Comparison of ENCODE assay signal across 20 mouse cellular contexts in the genomic region with DNA sequence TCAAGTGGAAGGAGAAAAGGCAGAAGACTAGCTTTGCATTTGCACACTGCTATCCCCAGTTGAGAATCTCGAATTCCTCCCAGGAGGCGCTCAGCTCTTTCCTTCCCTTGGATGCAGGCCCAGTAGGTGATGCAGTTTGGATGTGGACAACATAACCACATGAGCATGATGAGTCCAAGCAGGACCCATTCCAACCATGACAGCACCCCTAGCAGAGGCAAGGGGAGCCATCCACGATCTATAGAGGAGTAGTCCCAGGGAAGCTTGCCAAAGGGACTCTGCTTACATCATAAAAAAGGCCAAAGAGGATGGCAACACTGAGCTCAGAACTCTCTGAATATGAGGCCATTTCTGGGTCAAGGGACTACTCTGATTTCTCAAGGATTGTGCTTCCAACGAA. TPM values are rescaled to one million over a fixed set of nuclear protein-coding genes. Genes with fewer than 3 reads are reported as not detected.
A peak's percentile ranks its signal among the peaks of the same experiment; 100 is the strongest.
DNase-seq lines count a peak whose midpoint lies in the region; ATAC-seq lines count a peak whose summit lies in the region.
"Had no signal": no experiment of that assay in that cellular context is flagged by ENCODE, and none has a peak within 500 bp of the region (broad histone marks: within the 10 kb centered on the region; RNA-seq: fewer than 3 reads in every experiment).

No protein-coding gene starts in this region.

- H3K27me3 ChIP-seq in midbrain, embryonic 14.5 days (ENCODE audit: control insufficient read depth, insufficient read depth, low read length), result no peaks in the 10 kb centered on the region
- H3K27me3 ChIP-seq: heart, embryonic 13.5 days; liver, embryonic 15.5 days had no signal

- peak; percentile 29 for DNase-seq in heart, postnatal 4 days
- DNase-seq in heart, adult 8-10 months (ENCODE audit: low spot score), result no peak
- peak; percentile 95 for DNase-seq in NIH3T3 (ENCODE audit: low read depth)
- peak; percentile 54 for DNase-seq in adrenal gland, postnatal 10 days
- peak; percentile 15 for DNase-seq in gastrocnemius, postnatal 25 days
- no peak for DNase-seq in midbrain, embryonic 14.5 days
- no peak for DNase-seq in cerebellum, adult 11-12 months
- DNase-seq: cerebellum, adult 9-11 months; heart, adult 11 months; kidney, adult 8-10 months; kidney, postnatal 14 days; liver; right cerebral cortex, postnatal 14 days had no signal

- no peaks in the 10 kb centered on the region for H3K36me3 ChIP-seq in midbrain, embryonic 14.5 days (ENCODE audit: control insufficient read depth, insufficient read depth, low read length)
- H3K36me3 ChIP-seq: embryonic facial prominence, embryonic 10.5 days; heart, embryonic 13.5 days; limb, embryonic 10.5 days; liver, embryonic 15.5 days had no signal

- no peaks in the 10 kb centered on the region for H3K4me1 ChIP-seq in midbrain, embryonic 14.5 days (ENCODE audit: control insufficient read depth, insufficient read depth, low read length)
- H3K4me1 ChIP-seq: embryonic facial prominence, embryonic 10.5 days; limb, embryonic 10.5 days; liver, embryonic 15.5 days had no signal

- WGBS in midbrain, embryonic 14.5 days, result 93% methylated on average over 4 of the region's 4 CpGs

- H3K9ac ChIP-seq in midbrain, embryonic 14.5 days (replicated peaks; ENCODE audit: low read length), result no peak overlapping the region
- H3K9ac ChIP-seq: heart, embryonic 13.5 days; hindbrain, embryonic 14.5 days; liver, embryonic 15.5 days had no signal

- no peak for ATAC-seq in midbrain, embryonic 14.5 days (ENCODE audit: low FRiP score, low TSS enrichment)
- ATAC-seq: forebrain, embryonic 16.5 days had no signal

- no peaks in the 10 kb centered on the region for H3K9me3 ChIP-seq in midbrain, embryonic 14.5 days (ENCODE audit: control insufficient read depth, low read length)
- H3K9me3 ChIP-seq: embryonic facial prominence, embryonic 10.5 days; heart, embryonic 13.5 days; limb, embryonic 10.5 days; liver, embryonic 15.5 days had no signal

- H3K4me3 ChIP-seq in midbrain, embryonic 14.5 days (replicated peaks; ENCODE audit: low read depth, low read length), result no peak overlapping the region
- H3K4me3 ChIP-seq: embryonic facial prominence, embryonic 10.5 days; heart, embryonic 13.5 days; limb, embryonic 10.5 days; liver, embryonic 15.5 days had no signal

- no peak overlapping the region for H3K4me2 ChIP-seq in midbrain, embryonic 14.5 days (ENCODE audit: low read length)
- H3K4me2 ChIP-seq: heart, embryonic 13.5 days; hindbrain, embryonic 14.5 days; liver, embryonic 15.5 days; midbrain, embryonic 11.5 days had no signal

- no peak overlapping the region for H3K27ac ChIP-seq in midbrain, embryonic 14.5 days (replicated peaks; ENCODE audit: low read depth, low read length)
- H3K27ac ChIP-seq: embryonic facial prominence, embryonic 10.5 days; heart, embryonic 13.5 days; hindbrain, embryonic 14.5 days; limb, embryonic 10.5 days; liver, embryonic 15.5 days had no signal

RNA-seq across cellular contexts. Expression of a gene that starts 32.5 kb away (rescaled TPM):
- total RNA-seq in heart, postnatal 4 days (2021), result 10 to 100 TPM; 63.1 to 71.3 TPM
- 10 to 100 TPM in 2 of 4 experiments, 1 to 10 TPM in 2; 8.2 to 44.4 (median 9.2) TPM for total RNA-seq in heart, adult 8-10 months (2022)
- 10 to 100 TPM; 19.9 to 31.9 TPM for total RNA-seq in adrenal gland, postnatal 10 days (2021)
- 10 to 100 TPM in 1 of 2 experiments, 1 to 10 TPM in 1; 6.4 to 11.3 TPM for total RNA-seq in gastrocnemius, postnatal 25 days (2021)
- polyA plus RNA-seq in midbrain, embryonic 14.5 days (2014; fragmentation: Nextera tagmentation; extraction: Ambion mirVana), result 2.8 and 4.0 TPM in 2 replicates

Comparison
In these comparisons a context has a peak if more than half of its experiments do, and no peak if none do; other contexts are left out.
1. DNase-seq: peak in heart, postnatal 4 days (single experiment), NIH3T3 (single experiment), adrenal gland, postnatal 10 days (single experiment) and gastrocnemius, postnatal 25 days (single experiment); none in heart, adult 8-10 months (single experiment), midbrain, embryonic 14.5 days (single experiment) and cerebellum, adult 11-12 months (single experiment).